Mouse (Mus musculus) MEL (cell line): ENCODE data around the gene Rnase4. TPM values are rescaled to one million over a fixed set of nuclear protein-coding genes. Genes with fewer than 3 reads are reported as not detected.

Source experiments
- DNase-seq: peaks from one replicate; pipeline ENCODE4 v3.0.0; 2011; ENCODE audit warnings: low read depth, low spot score
- H3K27ac ChIP-seq: 2 replicates; pipeline ENCODE4 v1.5.1; 2012; ENCODE audit warnings: low read depth, mild to moderate bottlenecking, control low read depth, low read length, moderate library complexity; ENCODE audit not compliant: control insufficient read depth
- H3K27me3 ChIP-seq, 2 experiments: fragments of 150-350 bp in 1 of 2; sonication (generic) in 1 of 2; 2 replicates each; pipeline ENCODE4 v1.6.1; 2012; ENCODE audit warnings: low read length in 2 of 2, mild to moderate bottlenecking in 2 of 2, improper control_type of control experiment in 1 of 2, moderate library complexity in 1 of 2; ENCODE audit not compliant: insufficient read depth in 2 of 2, control insufficient read depth in 1 of 2
- H3K36me3 ChIP-seq, 2 experiments: 2 replicates each; pipeline ENCODE4 v1.6.1; 2012 to 2014; ENCODE audit warnings: low read length in 2 of 2, improper control_type of control experiment in 1 of 2, inconsistent platforms in 1 of 2, mild to moderate bottlenecking in 1 of 2; ENCODE audit not compliant: insufficient read depth in 2 of 2, control insufficient read depth in 1 of 2
- H3K4me1 ChIP-seq, 2 experiments: fragments of 150-350 bp in 1 of 2; sonication (generic) in 1 of 2; 2 replicates each; pipeline ENCODE4 v1.6.1; 2012; ENCODE audit warnings: low read length in 2 of 2, improper control_type of control experiment in 1 of 2, mild to moderate bottlenecking in 1 of 2; ENCODE audit not compliant: insufficient read depth in 2 of 2, control insufficient read depth in 1 of 2
- H3K4me3 ChIP-seq, 2 experiments: fragments of 150-350 bp in 1 of 2; sonication (generic) in 1 of 2; 2 replicates each; pipeline ENCODE4 v1.5.1; 2012; ENCODE audit warnings: low read depth in 2 of 2, low read length in 2 of 2, mild to moderate bottlenecking in 2 of 2, moderate library complexity in 2 of 2, control low read depth in 1 of 2, improper control_type of control experiment in 1 of 2; ENCODE audit not compliant: control insufficient read depth in 1 of 2, insufficient read depth in 1 of 2
- H3K79me2 ChIP-seq: 2 replicates; pipeline ENCODE4 v1.6.1; 2012; ENCODE audit warnings: mild to moderate bottlenecking, low read length, moderate library complexity; ENCODE audit not compliant: control insufficient read depth, poor library complexity, insufficient read depth
- H3K9ac ChIP-seq: 2 replicates; pipeline ENCODE4 v1.6.1; 2012; ENCODE audit warnings: low read depth, mild to moderate bottlenecking, control low read depth, low read length, moderate library complexity; ENCODE audit not compliant: control insufficient read depth, poor library complexity, severe bottlenecking
- H3K9me3 ChIP-seq: fragments of 150-350 bp; sonication (generic); replicated peaks from 2 replicates; pipeline ENCODE4 v1.6.1; 2012; ENCODE audit warnings: mild to moderate bottlenecking, low read length, improper control_type of control experiment, moderate library complexity; ENCODE audit not compliant: insufficient read depth
- CHD2 ChIP-seq: IDR thresholded peaks from 2 replicates; pipeline ENCODE4 v1.6.1; 2011; ENCODE audit warnings: low read length, improper control_type of control experiment
- E2F4 ChIP-seq: IDR thresholded peaks from 2 replicates; pipeline ENCODE4 v1.6.1; 2011; ENCODE audit warnings: low read depth, low read length, improper control_type of control experiment, borderline replicate concordance
- EP300 ChIP-seq, 2 experiments: IDR thresholded peaks; 2 replicates each; pipeline ENCODE4 v1.6.1; 2011; ENCODE audit warnings: improper control_type of control experiment in 2 of 2, low read length in 2 of 2, low read depth in 1 of 2, mild to moderate bottlenecking in 1 of 2
- ETS1 ChIP-seq: IDR thresholded peaks from 2 replicates; pipeline ENCODE4 v1.6.1; 2012; ENCODE audit warnings: low read depth, mild to moderate bottlenecking, inconsistent platforms, low read length, improper control_type of control experiment, moderate library complexity
- GABPA ChIP-seq: IDR thresholded peaks from 2 replicates; pipeline ENCODE4 v1.6.1; 2012; ENCODE audit warnings: low read depth, mild to moderate bottlenecking, inconsistent platforms, low read length, improper control_type of control experiment, moderate library complexity
- GATA1 ChIP-seq: IDR thresholded peaks from 2 replicates; pipeline ENCODE4 v1.6.1; 2011; ENCODE audit warnings: low read depth, low read length, improper control_type of control experiment
- KAT2A ChIP-seq: conservative IDR thresholded peaks from 2 replicates; pipeline ENCODE4 v1.6.1; 2012; ENCODE audit warnings: low read depth, low read length, improper control_type of control experiment, inconsistent platforms
- MAX ChIP-seq: IDR thresholded peaks from 2 replicates; pipeline ENCODE4 v1.6.1; 2011; ENCODE audit warnings: low read length, improper control_type of control experiment
- MAZ ChIP-seq: IDR thresholded peaks from 2 replicates; pipeline ENCODE4 v1.6.1; 2012; ENCODE audit warnings: low read depth, mild to moderate bottlenecking, inconsistent platforms, low read length, improper control_type of control experiment
- MEF2A ChIP-seq: IDR thresholded peaks from 2 replicates; pipeline ENCODE4 v1.6.1; 2014; ENCODE audit warnings: low read depth, mild to moderate bottlenecking, inconsistent platforms, low read length, improper control_type of control experiment; ENCODE audit not compliant: poor library complexity, insufficient replicate concordance, severe bottlenecking; ENCODE audit errors: extremely low read depth
- MYB ChIP-seq: IDR thresholded peaks from 2 replicates; pipeline ENCODE4 v1.6.1; 2011; ENCODE audit warnings: mild to moderate bottlenecking, low read depth, low read length, improper control_type of control experiment
- MYC ChIP-seq: IDR thresholded peaks from 2 replicates; pipeline ENCODE4 v1.6.1; 2011; ENCODE audit warnings: low read depth, mild to moderate bottlenecking, low read length, improper control_type of control experiment, moderate library complexity
- NRF1 ChIP-seq: IDR thresholded peaks from 2 replicates; pipeline ENCODE4 v1.6.1; 2014; ENCODE audit warnings: low read depth, mild to moderate bottlenecking, inconsistent platforms, low read length, improper control_type of control experiment, moderate library complexity; ENCODE audit not compliant: poor library complexity, insufficient read depth, severe bottlenecking
- POLR2AphosphoS2 ChIP-seq: IDR thresholded peaks from 2 replicates; pipeline ENCODE4 v1.6.1; 2011; ENCODE audit warnings: low read length, improper control_type of control experiment
- SMC3 ChIP-seq: IDR thresholded peaks from 2 replicates; pipeline ENCODE4 v1.6.1; 2011; ENCODE audit warnings: low read depth, low read length, improper control_type of control experiment
- UBTF ChIP-seq: IDR thresholded peaks from 2 replicates; pipeline ENCODE4 v1.6.1; 2012; ENCODE audit warnings: low read depth, mild to moderate bottlenecking, inconsistent platforms, low read length, improper control_type of control experiment, moderate library complexity, borderline replicate concordance; ENCODE audit not compliant: insufficient read depth
- ZC3H11A ChIP-seq: IDR thresholded peaks from 2 replicates; pipeline ENCODE4 v1.6.1; 2012; ENCODE audit warnings: low read depth, mild to moderate bottlenecking, inconsistent platforms, low read length, improper control_type of control experiment
- ZNF384 ChIP-seq: IDR thresholded peaks from 2 replicates; pipeline ENCODE4 v1.6.1; 2012; ENCODE audit warnings: low read depth, mild to moderate bottlenecking, inconsistent platforms, low read length, improper control_type of control experiment
- polyA plus RNA-seq, 2 experiments: library from polyadenylated mRNA; stranded (reverse) in 1 of 2; unstranded in 1 of 2; fragments of >175 nt in 1 of 2; fragments of >200 nt in 1 of 2; gene quantifications; 2 replicates each; pipeline versions ENCODE4 v1.2.1 to v1.2.4; 2012; ENCODE audit warnings: low replicate concordance in 2 of 2, low read depth in 1 of 2; ENCODE audit not compliant: insufficient read length in 2 of 2, insufficient read depth in 1 of 2, missing spikeins in 1 of 2
- total RNA-seq: library from RNA; depleted of rRNA; stranded (reverse); fragments of 300-350 nt; gene quantifications from 2 replicates; pipeline ENCODE4 v1.2.3, GENCODE M21; 2012

Gene Rnase4
- total and polyA plus RNA-seq, 3 experiments: 0.18 TPM; not detected in 2

GRCm38 (mm10) chr14:51130315-51130940, 39.6 kb downstream of the Rnase4 start (continued):
- TF ChIP-seq POLR2AphosphoS2: peak; percentile 82; the same call in 1 of the 2 replicates
- no peak for TF ChIP-seq ZC3H11A
- no peak for TF ChIP-seq GABPA
- no peak for TF ChIP-seq NRF1
- TF ChIP-seq ZNF384: peak; percentile 91
- TF ChIP-seq ETS1: peak; percentile 91
- peak; percentile 99 for TF ChIP-seq GATA1
- TF ChIP-seq MEF2A: no peak
- peak; percentile 81; the same call in 1 of the 2 replicates for TF ChIP-seq MYC

GRCm38 (mm10) chr14:51131086-51131815, 40.4 kb downstream of the Rnase4 start:
- peak overlapping the region; percentile 97 for H3K27ac ChIP-seq
- peak overlapping the region; percentile 62 for H3K9ac ChIP-seq
- H3K4me1 ChIP-seq: peaks cover 11 to 36% of the 10 kb centered on the region in 2 experiments
- peak overlapping the region; percentile 4 to 20 for H3K4me3 ChIP-seq
- H3K36me3 ChIP-seq: peaks cover 0 to 37% of the 10 kb centered on the region in 2 experiments; a peak in 2 of 4 replicates
- no peaks in the 10 kb centered on the region for H3K9me3 ChIP-seq
- no peaks in the 10 kb centered on the region for H3K27me3 ChIP-seq
- peaks cover 7% of the 10 kb centered on the region for H3K79me2 ChIP-seq
- TF ChIP-seq SMC3: no peak
- TF ChIP-seq MYB: no peak
- TF ChIP-seq CHD2: no peak
- no peak for TF ChIP-seq KAT2A
- TF ChIP-seq UBTF: no peak
- TF ChIP-seq ETS1: no peak; the same call in 1 of the 2 replicates
- TF ChIP-seq MYC: peak; percentile 64
- no peak for TF ChIP-seq E2F4
- TF ChIP-seq MAZ: no peak
- TF ChIP-seq MAX: peak; percentile 41
- peak; percentile 11 to 23; a peak in 2 of 4 replicates for TF ChIP-seq EP300 (IDR thresholded peaks at IDR 0.05; ENCODE audit: low read depth in 1 of 2, low read length in 2 of 2)
- DNase-seq: peak; percentile 65
